Mouse (Mus musculus) spleen, postnatal 36 days (tissue): Measurements from ENCODE around the gene Auts2.

Experiments used
- DNase-seq, 2 experiments: peaks; one replicate each; pipeline ENCODE4 v3.0.0; 2022; ENCODE audit warnings: low spot score in 2 of 2, mixed read lengths in 1 of 2

Auts2 gene

GRCm38 (mm10) chr5:131812483-131813063 is 730.6 kb downstream of the Auts2 start:
- no peak for DNase-seq

GRCm38 (mm10) chr5:131806350-131806749 is 736.8 kb downstream of the Auts2 start:
- DNase-seq, result no peak

- no peak for DNase-seq
These were observed 737.9 kb downstream of the Auts2 start for GRCm38 (mm10) chr5:131805277-131805676.

- DNase-seq, result no peak
These were observed 739.5 kb downstream of the Auts2 start for GRCm38 (mm10) chr5:131803609-131804008.

- no peak for DNase-seq
These were observed 740.7 kb downstream of the Auts2 start for GRCm38 (mm10) chr5:131802340-131803036.

- DNase-seq, result no peak
These were observed 741.2 kb downstream of the Auts2 start for GRCm38 (mm10) chr5:131801924-131802323.

GRCm38 (mm10) chr5:131798373-131798772 is 744.8 kb downstream of the Auts2 start:
- no peak for DNase-seq

- DNase-seq, result no peak
These were observed 746.1 kb downstream of the Auts2 start for GRCm38 (mm10) chr5:131797044-131797443.

- DNase-seq, result no peak
These were observed 748.6 kb downstream of the Auts2 start for GRCm38 (mm10) chr5:131794411-131795133.

- DNase-seq, result no peak
These were observed 753.5 kb downstream of the Auts2 start for GRCm38 (mm10) chr5:131789601-131790000.

GRCm38 (mm10) chr5:131788008-131788407 is 755.1 kb downstream of the Auts2 start:
- no peak for DNase-seq

- no peak for DNase-seq
These were observed 759.9 kb downstream of the Auts2 start for GRCm38 (mm10) chr5:131783241-131783640.

GRCm38 (mm10) chr5:131781063-131781462 is 762.1 kb downstream of the Auts2 start:
- DNase-seq, result no peak

- DNase-seq, result no peak
These were observed 764.0 kb downstream of the Auts2 start for GRCm38 (mm10) chr5:131779171-131779570.

- no peak for DNase-seq
These were observed 767.5 kb downstream of the Auts2 start for GRCm38 (mm10) chr5:131775672-131776071.

- DNase-seq, result no peak
These were observed 767.9 kb downstream of the Auts2 start for GRCm38 (mm10) chr5:131775222-131775621.

- DNase-seq, result no peak
These were observed 768.4 kb downstream of the Auts2 start for GRCm38 (mm10) chr5:131774792-131775191.

- no peak for DNase-seq
These were observed 770.5 kb downstream of the Auts2 start for GRCm38 (mm10) chr5:131772616-131773015.

- DNase-seq, result no peak
These were observed 773.9 kb downstream of the Auts2 start for GRCm38 (mm10) chr5:131769273-131769672.

- no peak for DNase-seq
These were observed 775.4 kb downstream of the Auts2 start for GRCm38 (mm10) chr5:131767699-131768264.

- no peak for DNase-seq
These were observed 776.0 kb downstream of the Auts2 start for GRCm38 (mm10) chr5:131767176-131767575.

- DNase-seq, result no peak
These were observed 783.7 kb downstream of the Auts2 start for GRCm38 (mm10) chr5:131759432-131759831.

- DNase-seq, result no peak
These were observed 792.8 kb downstream of the Auts2 start for GRCm38 (mm10) chr5:131750330-131750729.
